Mouse (Mus musculus): ENCODE measurements around the gene Ireb2.

DNA sequence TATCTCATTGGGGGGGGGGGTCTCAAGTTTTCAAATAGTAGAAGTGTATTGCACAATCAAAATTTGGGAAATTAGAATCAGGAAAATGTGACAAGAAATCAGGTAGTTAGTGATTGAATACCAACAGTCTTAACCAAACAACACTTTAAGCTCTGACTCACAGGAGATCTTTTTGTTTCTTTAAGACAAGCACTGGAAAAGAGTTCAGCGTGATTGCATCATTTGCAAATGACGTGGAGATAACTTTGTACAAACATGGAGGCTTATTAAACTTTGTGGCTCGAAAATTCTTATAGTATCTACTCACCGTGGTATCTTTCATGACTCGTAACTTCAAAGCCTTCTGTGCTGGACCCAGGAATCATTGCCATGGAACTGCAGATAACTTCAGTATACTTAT, 45.9 kb downstream of the Ireb2 start:
- TF ChIP-seq HCFC1 (IDR thresholded peaks at IDR 0.05; ENCODE audit: borderline replicate concordance, insufficient read depth, low read length) (no peak), ZNF384 (IDR thresholded peaks at IDR 0.05; ENCODE audit: low read depth, low read length) (no peak), ZC3H11A (IDR thresholded peaks at IDR 0.05; ENCODE audit: borderline replicate concordance, low read depth, low read length) (no peak), MAFK (IDR thresholded peaks at IDR 0.05; ENCODE audit: insufficient read depth, low read depth, low read length) (no peak), CHD2 (IDR thresholded peaks at IDR 0.05; ENCODE audit: low read depth, low read length) (no peak)
